Mouse (Mus musculus) gastrocnemius, adult 8-10 months (tissue): Measurements from ENCODE around the gene Gm9964. TPM values are rescaled to one million over a fixed set of nuclear protein-coding genes. Genes with fewer than 3 reads are reported as not detected.

ENCODE experiments used
- DNase-seq, 2 experiments: peaks; one replicate each; pipeline ENCODE4 v3.0.0; 2022; ENCODE audit warnings: low spot score in 2 of 2
- total RNA-seq, 4 experiments: library from RNA; stranded (reverse); gene quantifications; 2 replicates each; pipeline ENCODE4 v1.2.4; 2022

Gene Gm9964
- total RNA-seq, 4 experiments from 2014 or later: 0.46 TPM; not detected in 3

- DNase-seq: peak; percentile 90 to 93
These were observed 42.2 kb downstream of the Gm9964 start, which contains the start of gene Wsb1 for GRCm38 (mm10) chr11:79254391-79255098. Gene Wsb1, minus strand, starts transcription at chr11:79254671.

- peak in 1 of 2 experiments; percentile 22 for DNase-seq
These were observed 42.9 kb downstream of the Gm9964 start for GRCm38 (mm10) chr11:79253542-79254390.

- no peak for DNase-seq
These were observed 43.7 kb downstream of the Gm9964 start for GRCm38 (mm10) chr11:79252881-79253541.

Other genes with a start within 250 kb of the Gm9964 start
- gene Ksr1, start 150.5 kb downstream of the Gm9964 start, total RNA-seq: 100 to 1,000 TPM in 1 of 4 experiments, 10 to 100 TPM in 3; 78.5 to 117 (median 87.7) TPM
- 1 to 10 TPM; 1.9 to 6.9 (median 6.0) TPM for gene Wsb1, start 42.2 kb downstream of the Gm9964 start, total RNA-seq
- 10 to 100 TPM; 13.8 to 17.5 (median 16.6) TPM for gene Nf1, start 42.8 kb upstream of the Gm9964 start, total RNA-seq
- not detected for gene Omg, start 207.2 kb upstream of the Gm9964 start, total RNA-seq
- under 1 TPM in 3 of 4 experiments, not detected in 1; 0.27 to 0.45 (median 0.39) TPM for gene Evi2b, start 226.9 kb upstream of the Gm9964 start, total RNA-seq
- gene Evi2, start 233.7 kb upstream of the Gm9964 start, total RNA-seq: under 1 TPM in 1 of 4 experiments, not detected in 3; 0.19 TPM
- gene Evi2a, start 233.7 kb upstream of the Gm9964 start, total RNA-seq: 1 to 10 TPM; 1.8 to 6.6 (median 5.6) TPM